Mouse (Mus musculus) limb, embryonic 14.5 days (tissue): Measurements from ENCODE around the gene Srebf2. TPM values are rescaled to one million over a fixed set of nuclear protein-coding genes. Genes with fewer than 3 reads are reported as not detected.

Experiments used
- ATAC-seq: fragments of 200-750 bp; cut with Nextera tagmentation; 2 replicates; pipeline ENCODE4 v1.8.0; 2017; ENCODE audit warnings: low read depth, moderate number of reproducible peaks, moderate TSS enrichment; ENCODE audit not compliant: low FRiP score
- DNase-seq: peaks from one replicate; pipeline ENCODE4 v3.0.0-alpha.2; 2015; ENCODE audit warnings: low spot score
- H3K27ac ChIP-seq: fragments of 300-500 bp; sonication (generic); replicated peaks from 2 replicates; pipeline ENCODE4 v1.5.1; 2014; ENCODE audit warnings: low read depth, mild to moderate bottlenecking, low read length, moderate library complexity, mixed read lengths
- H3K27me3 ChIP-seq: fragments of 300-500 bp; sonication (generic); 2 replicates; pipeline ENCODE4 v1.6.1; 2014; ENCODE audit warnings: low read length, mixed read lengths; ENCODE audit not compliant: control insufficient read depth, insufficient read depth
- H3K36me3 ChIP-seq: fragments of 300-500 bp; sonication (generic); 2 replicates; pipeline ENCODE4 v1.6.1; 2014; ENCODE audit warnings: mild to moderate bottlenecking, low read length, moderate library complexity, mixed read lengths; ENCODE audit not compliant: control insufficient read depth, insufficient read depth
- H3K4me1 ChIP-seq: fragments of 300-500 bp; sonication (generic); 2 replicates; pipeline ENCODE4 v1.6.1; 2014; ENCODE audit warnings: antibody characterized with exemption, low read length, mixed read lengths; ENCODE audit not compliant: control insufficient read depth, insufficient read depth
- H3K4me2 ChIP-seq: fragments of 300-500 bp; sonication (generic); replicated peaks from 2 replicates; pipeline ENCODE4 v1.6.1; 2014; ENCODE audit warnings: low read depth, mild to moderate bottlenecking, low read length, moderate library complexity; ENCODE audit not compliant: severe bottlenecking
- H3K4me3 ChIP-seq: fragments of 300-500 bp; sonication (generic); replicated peaks from 2 replicates; pipeline ENCODE4 v1.5.1; 2014; ENCODE audit warnings: low read length
- H3K9ac ChIP-seq: fragments of 300-500 bp; sonication (generic); 2 replicates; pipeline ENCODE4 v1.6.1; 2014; ENCODE audit warnings: mild to moderate bottlenecking, low read depth, low read length, moderate library complexity; ENCODE audit not compliant: severe bottlenecking
- H3K9me3 ChIP-seq: fragments of 300-500 bp; sonication (generic); 2 replicates; pipeline ENCODE4 v1.6.1; 2016; ENCODE audit warnings: low read length; ENCODE audit not compliant: control insufficient read depth
- POLR2A ChIP-seq: fragments of 200-500 bp; IDR thresholded peaks from 2 replicates; pipeline ENCODE4 v1.8.0; 2012; ENCODE audit warnings: inconsistent platforms, mild to moderate bottlenecking, moderate library complexity, borderline replicate concordance; ENCODE audit not compliant: insufficient read depth, insufficient read length; ENCODE audit errors: extremely low read depth
- WGBS: fragments of 180-500 bp; shearing (Covaris S2); extraction: QIAGEN DNeasy Blood & Tissue Kit; methylation state at CpG from one replicate; pipeline ENCODE4 v1.1.7; 2014; 5-methylcytosine and 5-hydroxymethylcytosine counted together
- microRNA counts: library from miRNA; unstranded; fragments of <30 nt; microRNA quantifications from one replicate; lab custom pipeline; 2016
- microRNA-seq: library from miRNA; unstranded; fragments of <30 nt; microRNA quantifications from one replicate; pipeline ENCODE4, GENCODE M21; 2016
- polyA plus RNA-seq, 2 experiments: library from polyadenylated mRNA; depleted of rRNA in 1 of 2; stranded (reverse) in 1 of 2; unstranded in 1 of 2; fragments of >200 nt; fragmentation: Nextera tagmentation in 1 of 2; extraction: Ambion mirVana in 1 of 2; gene quantifications; 2 replicates each; pipeline versions ENCODE4 v1.2.1 to v1.2.3; 2012 to 2014

Gene Srebf2
- polyA plus RNA-seq, 2 experiments, result 122 to 131 TPM

- no peak overlapping the region for H3K4me3 ChIP-seq
- no peak overlapping the region for H3K27ac ChIP-seq
- H3K9ac ChIP-seq, result no peak overlapping the region
- ATAC-seq (no peak), DNase-seq (no peak)
- WGBS, result 94% methylated on average over 3 of the region's 3 CpGs
- no peaks in the 10 kb centered on the region for H3K9me3 ChIP-seq
- no peaks in the 10 kb centered on the region for H3K4me1 ChIP-seq
- H3K36me3 ChIP-seq, result no peaks in the 10 kb centered on the region
- no peaks in the 10 kb centered on the region for H3K27me3 ChIP-seq
- no peak overlapping the region for H3K4me2 ChIP-seq
- no peak for TF ChIP-seq POLR2A
These were observed 104.6 kb downstream of the Srebf2 start for GRCm38 (mm10) chr15:82251579-82251978.

- H3K4me1 ChIP-seq, result no peaks in the 10 kb centered on the region
- TF ChIP-seq POLR2A, result no peak
- H3K9me3 ChIP-seq, result no peaks in the 10 kb centered on the region
- ATAC-seq, result no peak
- H3K4me2 ChIP-seq, result no peak within 1 kb of the TSS
- DNase-seq, result no peak
- H3K9ac ChIP-seq, result no peak within 1 kb of the TSS
- no peaks in the 10 kb centered on the region for H3K27me3 ChIP-seq
- H3K4me3 ChIP-seq, result no peak within 1 kb of the TSS
- no peaks in the 10 kb centered on the region for H3K36me3 ChIP-seq
- WGBS, result 91% methylated on average over 6 of the region's 6 CpGs
- no peak within 1 kb of the TSS for H3K27ac ChIP-seq
These were observed 105.1 kb downstream of the Srebf2 start, which contains the start of gene 1500009C09Rik for GRCm38 (mm10) chr15:82252097-82252496. Gene 1500009C09Rik (plus strand): TSS chr15:82252397.

MicroRNA genes within 50 kb of the gene (microRNA counts, 519-probe panel; counts per million panel counts)
- microRNA mmu-miR-33 (lab: Ali Mortazavi, UCI), result 2,640 counts per million, percentile 45 among the panel's probes with 10 or more counts

Small RNAs within 50 kb of the gene (microRNA-seq; reads per million reads assigned to microRNA genes)
- 100 reads per million, percentile 46 among the genes with 10 or more reads in this experiment for gene Mir33

Other genes with a start within 250 kb of the Srebf2 start
- 20.5 and 25.0 TPM in 2 replicates for gene Polr3h, start 220.9 kb upstream of the Srebf2 start, polyA plus RNA-seq (2012; rRNA removed)
- gene Polr3h, start 220.9 kb upstream of the Srebf2 start, polyA plus RNA-seq (2014; fragmentation: Nextera tagmentation; extraction: Ambion mirVana), result 69.1 and 71.6 TPM in 2 replicates
- 16.2 and 23.6 TPM in 2 replicates for gene Csdc2, start 210.4 kb upstream of the Srebf2 start, polyA plus RNA-seq (2012; rRNA removed)
- 13.5 and 14.3 TPM in 2 replicates for gene Csdc2, start 210.4 kb upstream of the Srebf2 start, polyA plus RNA-seq (2014; fragmentation: Nextera tagmentation; extraction: Ambion mirVana)
- 40.7 and 41.5 TPM in 2 replicates for gene Pmm1, start 186.3 kb upstream of the Srebf2 start, polyA plus RNA-seq (2012; rRNA removed)
- 33.3 and 34.8 TPM in 2 replicates for gene Pmm1, start 186.3 kb upstream of the Srebf2 start, polyA plus RNA-seq (2014; fragmentation: Nextera tagmentation; extraction: Ambion mirVana)
- not detected in 2 replicates for gene 1700029P11Rik, start 166.6 kb upstream of the Srebf2 start, polyA plus RNA-seq (2012; rRNA removed)
- not detected in 2 replicates for gene 1700029P11Rik, start 166.6 kb upstream of the Srebf2 start, polyA plus RNA-seq (2014; fragmentation: Nextera tagmentation; extraction: Ambion mirVana)
- gene Xrcc6, start 159.3 kb upstream of the Srebf2 start, polyA plus RNA-seq (2012; rRNA removed), result 29.3 and 37.2 TPM in 2 replicates
- gene Xrcc6, start 159.3 kb upstream of the Srebf2 start, polyA plus RNA-seq (2014; fragmentation: Nextera tagmentation; extraction: Ambion mirVana), result 71.8 and 74.0 TPM in 2 replicates
- 30.5 and 34.8 TPM in 2 replicates for gene Desi1, start 113.3 kb upstream of the Srebf2 start, polyA plus RNA-seq (2012; rRNA removed)
- gene Desi1, start 113.3 kb upstream of the Srebf2 start, polyA plus RNA-seq (2014; fragmentation: Nextera tagmentation; extraction: Ambion mirVana), result 26.3 and 29.8 TPM in 2 replicates
- 155 and 182 TPM in 2 replicates for gene Snu13, start 99.6 kb upstream of the Srebf2 start, polyA plus RNA-seq (2012; rRNA removed)
- 268 and 280 TPM in 2 replicates for gene Snu13, start 99.6 kb upstream of the Srebf2 start, polyA plus RNA-seq (2014; fragmentation: Nextera tagmentation; extraction: Ambion mirVana)
- gene 4930407I10Rik, start 88.0 kb upstream of the Srebf2 start, polyA plus RNA-seq (2012; rRNA removed), result 0.01 TPM in 1 of 2 replicates, not detected in the other
- gene 4930407I10Rik, start 88.0 kb upstream of the Srebf2 start, polyA plus RNA-seq (2014; fragmentation: Nextera tagmentation; extraction: Ambion mirVana), result 0.06 TPM in 1 of 2 replicates, not detected in the other
- 0.14 and 0.16 TPM in 2 replicates for gene Mei1, start 77.2 kb upstream of the Srebf2 start, polyA plus RNA-seq (2012; rRNA removed)
- gene Mei1, start 77.2 kb upstream of the Srebf2 start, polyA plus RNA-seq (2014; fragmentation: Nextera tagmentation; extraction: Ambion mirVana), result 0.12 TPM in 1 of 2 replicates, not detected in the other
- 39.6 and 40.7 TPM in 2 replicates for gene Ccdc134, start 19.3 kb upstream of the Srebf2 start, polyA plus RNA-seq (2012; rRNA removed)
- gene Ccdc134, start 19.3 kb upstream of the Srebf2 start, polyA plus RNA-seq (2014; fragmentation: Nextera tagmentation; extraction: Ambion mirVana), result 26.4 and 28.3 TPM in 2 replicates
- 1.1 and 1.5 TPM in 2 replicates for gene Shisa8, start 65.6 kb downstream of the Srebf2 start, polyA plus RNA-seq (2012; rRNA removed)
- gene Shisa8, start 65.6 kb downstream of the Srebf2 start, polyA plus RNA-seq (2014; fragmentation: Nextera tagmentation; extraction: Ambion mirVana), result 0.41 and 0.54 TPM in 2 replicates
- gene Tnfrsf13c, start 77.2 kb downstream of the Srebf2 start, polyA plus RNA-seq (2012; rRNA removed), result 0.29 and 0.46 TPM in 2 replicates
- 0.22 and 0.29 TPM in 2 replicates for gene Tnfrsf13c, start 77.2 kb downstream of the Srebf2 start, polyA plus RNA-seq (2014; fragmentation: Nextera tagmentation; extraction: Ambion mirVana)
- 39.4 and 43.3 TPM in 2 replicates for gene Cenpm, start 97.6 kb downstream of the Srebf2 start, polyA plus RNA-seq (2012; rRNA removed)
- gene Cenpm, start 97.6 kb downstream of the Srebf2 start, polyA plus RNA-seq (2014; fragmentation: Nextera tagmentation; extraction: Ambion mirVana), result 57.7 and 59.3 TPM in 2 replicates
- 0.35 and 0.40 TPM in 2 replicates for gene 1500009C09Rik, start 105.2 kb downstream of the Srebf2 start, polyA plus RNA-seq (2012; rRNA removed)
- gene 1500009C09Rik, start 105.2 kb downstream of the Srebf2 start, polyA plus RNA-seq (2014; fragmentation: Nextera tagmentation; extraction: Ambion mirVana), result not detected in 2 replicates
- gene Sept3, start 127.7 kb downstream of the Srebf2 start, polyA plus RNA-seq (2012; rRNA removed), result 23.7 and 26.6 TPM in 2 replicates
- gene Sept3, start 127.7 kb downstream of the Srebf2 start, polyA plus RNA-seq (2014; fragmentation: Nextera tagmentation; extraction: Ambion mirVana), result 12.0 and 13.3 TPM in 2 replicates
- 0.24 and 0.47 TPM in 2 replicates for gene Wbp2nl, start 151.8 kb downstream of the Srebf2 start, polyA plus RNA-seq (2012; rRNA removed)
- gene Wbp2nl, start 151.8 kb downstream of the Srebf2 start, polyA plus RNA-seq (2014; fragmentation: Nextera tagmentation; extraction: Ambion mirVana), result not detected in 2 replicates
- gene Naga, start 191.7 kb downstream of the Srebf2 start, polyA plus RNA-seq (2012; rRNA removed), result 101 and 118 TPM in 2 replicates
- gene Naga, start 191.7 kb downstream of the Srebf2 start, polyA plus RNA-seq (2014; fragmentation: Nextera tagmentation; extraction: Ambion mirVana), result 59.3 and 60.1 TPM in 2 replicates
- 12.8 and 15.3 TPM in 2 replicates for gene Pheta2, start 191.8 kb downstream of the Srebf2 start, polyA plus RNA-seq (2012; rRNA removed)
- 11.9 and 14.1 TPM in 2 replicates for gene Pheta2, start 191.8 kb downstream of the Srebf2 start, polyA plus RNA-seq (2014; fragmentation: Nextera tagmentation; extraction: Ambion mirVana)
- 175 and 178 TPM in 2 replicates for gene Smdt1, start 191.8 kb downstream of the Srebf2 start, polyA plus RNA-seq (2012; rRNA removed)
- gene Smdt1, start 191.8 kb downstream of the Srebf2 start, polyA plus RNA-seq (2014; fragmentation: Nextera tagmentation; extraction: Ambion mirVana), result 255 and 258 TPM in 2 replicates
- gene Ndufa6, start 207.1 kb downstream of the Srebf2 start, polyA plus RNA-seq (2012; rRNA removed), result 252 and 318 TPM in 2 replicates
- gene Ndufa6, start 207.1 kb downstream of the Srebf2 start, polyA plus RNA-seq (2014; fragmentation: Nextera tagmentation; extraction: Ambion mirVana), result 325 and 348 TPM in 2 replicates
- gene Cyp2d22, start 233.1 kb downstream of the Srebf2 start, polyA plus RNA-seq (2012; rRNA removed), result 27.5 and 29.5 TPM in 2 replicates
- gene Cyp2d22, start 233.1 kb downstream of the Srebf2 start, polyA plus RNA-seq (2014; fragmentation: Nextera tagmentation; extraction: Ambion mirVana), result 5.2 and 6.4 TPM in 2 replicates
- not detected in 2 replicates for gene Cyp2d11, start 246.8 kb downstream of the Srebf2 start, polyA plus RNA-seq (2012; rRNA removed)
- gene Cyp2d11, start 246.8 kb downstream of the Srebf2 start, polyA plus RNA-seq (2014; fragmentation: Nextera tagmentation; extraction: Ambion mirVana), result not detected in 2 replicates